Mouse (Mus musculus) heart, embryonic 10.5 days (tissue): ENCODE data around the gene Gm12845. TPM values are rescaled to one million over a fixed set of nuclear protein-coding genes. Genes with fewer than 3 reads are reported as not detected.

ENCODE experiments used
- DNase-seq: peaks from one replicate; pipeline ENCODE4 v3.0.0-alpha.2; 2017; ENCODE audit warnings: low spot score
- H3K27ac ChIP-seq: fragments of 300-500 bp; sonication (generic); 2 replicates; pipeline ENCODE4 v1.5.1; 2016; ENCODE audit warnings: mild to moderate bottlenecking
- H3K27me3 ChIP-seq: fragments of 300-500 bp; sonication (generic); 2 replicates; pipeline ENCODE4 v1.6.1; 2016; ENCODE audit warnings: mild to moderate bottlenecking; ENCODE audit not compliant: poor library complexity, insufficient read depth, severe bottlenecking
- H3K36me3 ChIP-seq: fragments of 300-500 bp; sonication (generic); 2 replicates; pipeline ENCODE4 v1.6.1; 2016; ENCODE audit warnings: mild to moderate bottlenecking, moderate library complexity
- H3K4me1 ChIP-seq: fragments of 300-500 bp; sonication (generic); 2 replicates; pipeline ENCODE4 v1.6.1; 2016; ENCODE audit warnings: mild to moderate bottlenecking
- H3K4me3 ChIP-seq: fragments of 300-500 bp; sonication (generic); 2 replicates; pipeline ENCODE4 v1.5.1; 2016; ENCODE audit warnings: mild to moderate bottlenecking, moderate library complexity
- H3K9me3 ChIP-seq: fragments of 300-500 bp; sonication (generic); 2 replicates; pipeline ENCODE4 v1.6.1; 2016; ENCODE audit warnings: mild to moderate bottlenecking, moderate library complexity
- WGBS: fragments of 180-500 bp; shearing (Covaris S2); methylation state at CpG from one replicate; pipeline ENCODE4 v1.1.7; 2016; 5-methylcytosine and 5-hydroxymethylcytosine counted together
- polyA plus RNA-seq: library from polyadenylated mRNA; unstranded; fragments of >200 nt; fragmentation: Nextera tagmentation; extraction: Ambion mirVana; gene quantifications from 2 replicates; pipeline ENCODE4 v1.2.1, GENCODE M21; 2016

Gene Gm12845
- not detected in 2 replicates for polyA plus RNA-seq

DNA sequence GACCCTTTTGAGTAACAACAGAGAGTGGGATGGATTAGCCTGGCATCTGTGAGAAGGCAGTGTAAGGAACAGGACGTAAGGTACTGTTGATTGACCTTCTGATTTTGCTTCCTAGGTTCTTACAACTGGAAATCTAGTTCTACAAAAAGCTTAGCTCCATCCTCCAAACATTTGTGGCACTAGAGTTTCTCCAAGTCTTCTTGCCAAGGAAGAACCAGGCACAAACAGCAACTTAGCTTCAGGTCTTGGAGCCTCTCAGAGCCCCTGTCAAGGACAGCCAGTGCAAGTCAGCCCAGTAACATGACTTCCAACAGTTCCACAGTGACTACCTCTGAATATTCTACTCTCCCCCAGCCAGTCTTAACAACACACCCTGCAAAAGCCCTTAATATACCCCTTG lies at the start of gene Gm12845:
Gene Gm12845, plus strand, starts transcription at position 301 of the 400 bp plus-strand sequence.
- Histone ChIP-seq H3K4me1 (no peaks in the 10 kb centered on the region), H3K27ac (no peak within 1 kb of the TSS), H3K9me3 (no peaks in the 10 kb centered on the region), H3K36me3 (no peaks in the 10 kb centered on the region), H3K4me3 (no peak within 1 kb of the TSS), H3K27me3 (0 out of 2 replicates have a peak, but pooled peaks cover 10% of the 10 kb centered on the region)
- WGBS = 82% methylated on average over 1 of the region's 1 CpGs
- DNase-seq = peak; percentile 69

DNA sequence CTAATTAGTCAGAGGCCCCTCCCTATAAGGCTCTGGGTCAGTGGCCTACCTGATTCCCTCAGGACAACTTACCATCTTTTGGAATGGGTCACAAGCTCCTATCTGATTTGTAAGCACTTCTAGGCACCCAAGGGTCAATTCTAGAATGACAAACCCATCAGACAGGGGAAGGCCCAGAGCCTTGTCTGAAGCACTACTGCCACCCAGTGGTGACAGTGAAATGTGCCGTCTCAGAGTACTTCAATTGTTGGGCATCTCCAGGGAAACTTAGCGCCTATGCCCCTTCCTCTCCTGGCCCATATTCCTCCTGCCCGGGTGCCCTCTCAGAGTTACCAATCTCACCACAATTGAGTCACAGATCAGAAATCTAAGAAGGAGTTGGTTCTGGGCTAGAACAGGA lies 47.3 kb upstream of the Gm12845 start:
- Histone ChIP-seq H3K9me3 (no peaks in the 10 kb centered on the region), H3K4me3 (no peak overlapping the region), H3K27ac (no peak overlapping the region), H3K27me3 (no peaks in the 10 kb centered on the region), H3K36me3 (peaks cover 81% of the 10 kb centered on the region), H3K4me1 (peaks cover 13% of the 10 kb centered on the region; the same call in 1 of the 2 replicates)
- 26% methylated on average over 3 of the region's 3 CpGs for WGBS
- no peak for DNase-seq

DNA sequence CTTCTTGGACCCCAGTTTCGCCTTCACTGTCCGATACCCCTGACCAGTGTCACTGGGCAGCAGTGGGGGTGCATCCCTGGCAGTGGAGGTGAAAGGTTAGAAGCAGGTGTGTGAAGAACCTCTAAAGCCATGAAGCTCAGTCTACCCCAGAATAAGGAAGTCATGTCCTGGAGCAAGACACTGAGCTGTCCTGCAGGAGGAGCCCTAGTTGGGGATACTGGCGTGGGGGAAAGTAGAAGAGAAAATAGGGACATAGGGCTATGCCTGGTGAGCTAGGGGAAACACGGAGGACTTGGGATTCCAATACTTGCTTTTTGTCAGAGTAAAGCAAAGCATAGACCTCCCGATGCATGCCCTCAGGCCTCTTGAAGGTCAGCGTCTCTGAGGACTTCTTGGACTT lies 43.2 kb upstream of the Gm12845 start:
- Histone ChIP-seq H3K27ac (no peak overlapping the region), H3K4me1 (peaks cover 18% of the 10 kb centered on the region), H3K36me3 (peaks cover 45% of the 10 kb centered on the region), H3K4me3 (peak overlapping the region; percentile 93; the same call in 1 of the 2 replicates), H3K9me3 (no peaks in the 10 kb centered on the region), H3K27me3 (no peaks in the 10 kb centered on the region)
- DNase-seq = no peak
- WGBS = 79% methylated on average over 6 of the region's 6 CpGs

- Histone ChIP-seq H3K27ac (peak within 1 kb of the TSS; percentile 94), H3K4me3 (peak within 1 kb of the TSS; percentile 93), H3K36me3 (peaks cover 38% of the 10 kb centered on the region), H3K9me3 (no peaks in the 10 kb centered on the region), H3K27me3 (no peaks in the 10 kb centered on the region), H3K4me1 (peaks cover 18% of the 10 kb centered on the region)
- peak; percentile 92 for DNase-seq
- under 1% methylated on average over 33 of the region's 33 CpGs for WGBS
Observed at GRCm38 (mm10) chr4:117681931-117682461, 42.2 kb upstream of the Gm12845 start, which contains the start of gene Dmap1. Gene Dmap1, minus strand, starts transcription at chr4:117682273.

GRCm38 (mm10) chr4:117682463-117682862 lies 41.7 kb upstream of the Gm12845 start:
- peak overlapping the region; percentile 94 for H3K27ac ChIP-seq
- H3K36me3 ChIP-seq = peaks cover 35% of the 10 kb centered on the region
- peaks cover 18% of the 10 kb centered on the region for H3K4me1 ChIP-seq
- no peaks in the 10 kb centered on the region for H3K27me3 ChIP-seq
- DNase-seq = no peak
- H3K9me3 ChIP-seq = no peaks in the 10 kb centered on the region
- H3K4me3 ChIP-seq = peak overlapping the region; percentile 93

GRCm38 (mm10) chr4:117683048-117683768 lies 41.0 kb upstream of the Gm12845 start:
- no peak for DNase-seq
- H3K36me3 ChIP-seq = peaks cover 28% of the 10 kb centered on the region
- 0 out of 2 replicates have a peak overlapping the region, but pooled peaks have one; percentile 93 for H3K4me3 ChIP-seq
- peaks cover 18% of the 10 kb centered on the region for H3K4me1 ChIP-seq
- WGBS = 70% methylated on average over 6 of the region's 6 CpGs
- no peaks in the 10 kb centered on the region for H3K9me3 ChIP-seq
- H3K27ac ChIP-seq = 0 out of 2 replicates have a peak overlapping the region, but pooled peaks have one; percentile 94
- no peaks in the 10 kb centered on the region for H3K27me3 ChIP-seq

- WGBS = 83% methylated on average over 4 of the region's 4 CpGs
- no peak for DNase-seq
- Histone ChIP-seq H3K9me3 (no peaks in the 10 kb centered on the region), H3K27ac (no peak overlapping the region), H3K4me1 (peaks cover 13% of the 10 kb centered on the region), H3K27me3 (no peaks in the 10 kb centered on the region), H3K36me3 (no peaks in the 10 kb centered on the region), H3K4me3 (no peak overlapping the region)
Observed at GRCm38 (mm10) chr4:117686354-117686753, 37.9 kb upstream of the Gm12845 start.

DNA sequence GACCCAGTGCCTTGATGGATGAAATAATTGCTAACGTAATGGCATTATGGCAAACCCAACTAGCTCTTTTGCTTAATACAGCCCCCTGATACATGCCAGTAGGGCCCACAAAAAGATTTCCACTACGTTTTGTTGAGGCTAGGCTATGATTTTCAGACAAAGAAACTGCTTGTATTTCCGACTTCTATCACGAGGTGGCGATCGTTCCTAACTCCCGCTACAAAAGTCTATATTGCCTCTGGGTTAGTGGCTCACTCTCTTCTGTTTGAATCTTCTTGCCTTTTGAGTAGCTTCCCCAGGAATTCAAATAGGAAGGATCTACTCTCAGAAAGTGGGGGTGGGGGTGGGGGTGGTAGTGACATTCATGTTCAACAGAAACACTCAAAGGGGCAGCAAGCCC lies 18.9 kb upstream of the Gm12845 start:
- no peak for DNase-seq
- Histone ChIP-seq H3K9me3 (no peaks in the 10 kb centered on the region), H3K4me3 (no peak overlapping the region), H3K27ac (no peak overlapping the region), H3K36me3 (no peaks in the 10 kb centered on the region), H3K27me3 (no peaks in the 10 kb centered on the region), H3K4me1 (no peaks in the 10 kb centered on the region)
- 5% methylated on average over 7 of the region's 7 CpGs for WGBS

DNA sequence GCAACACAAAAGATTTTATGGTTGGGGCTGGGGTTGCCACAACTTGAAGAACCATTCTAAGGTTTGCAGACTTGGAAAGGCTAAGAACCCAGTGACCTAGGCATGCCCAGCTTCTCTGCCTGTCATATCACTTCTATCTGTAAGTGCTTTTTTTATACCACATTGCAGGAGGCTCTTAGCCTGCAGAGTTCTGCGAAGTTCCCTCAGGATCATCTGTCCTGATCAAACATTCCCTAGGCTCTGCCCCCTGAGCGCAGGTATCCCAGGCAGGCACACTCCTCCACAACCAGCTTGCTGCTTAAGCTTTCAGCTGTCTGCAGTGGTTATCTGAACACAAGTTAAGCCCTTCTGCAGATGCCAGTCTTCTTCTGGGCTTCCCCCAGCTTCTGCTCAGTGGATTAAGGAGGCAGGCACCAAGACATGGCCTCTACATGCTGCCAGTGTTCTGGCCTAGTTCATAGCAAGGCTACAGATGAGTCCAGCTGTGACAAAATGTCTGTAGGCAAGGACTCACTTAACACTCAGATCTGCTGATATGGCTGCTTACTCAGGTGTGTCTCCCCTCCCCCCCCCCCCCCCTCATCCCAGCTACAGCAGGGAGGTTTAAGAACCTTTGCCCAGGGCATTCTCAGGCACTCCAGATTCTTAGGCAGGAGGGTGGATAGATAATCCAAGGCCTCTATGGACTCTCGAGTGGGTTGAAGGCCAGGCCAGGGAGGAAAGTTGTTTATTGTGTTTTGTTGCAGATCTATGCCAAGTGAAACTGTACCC lies 15.2 kb upstream of the Gm12845 start:
- Histone ChIP-seq H3K4me3 (no peak overlapping the region), H3K9me3 (no peaks in the 10 kb centered on the region), H3K36me3 (no peaks in the 10 kb centered on the region), H3K4me1 (no peaks in the 10 kb centered on the region), H3K27me3 (no peaks in the 10 kb centered on the region), H3K27ac (no peak overlapping the region)
- no peak for DNase-seq
- 60% methylated on average over 3 of the region's 3 CpGs for WGBS

- no peaks in the 10 kb centered on the region for H3K36me3 ChIP-seq
- H3K9me3 ChIP-seq = no peaks in the 10 kb centered on the region
- H3K4me1 ChIP-seq = no peaks in the 10 kb centered on the region
- no peak overlapping the region for H3K4me3 ChIP-seq
- no peak for DNase-seq
- no peaks in the 10 kb centered on the region for H3K27me3 ChIP-seq
- no peak overlapping the region for H3K27ac ChIP-seq
- WGBS = 65% methylated on average over 3 of the region's 3 CpGs
Observed at GRCm38 (mm10) chr4:117712314-117712713, 11.9 kb upstream of the Gm12845 start.

GRCm38 (mm10) chr4:117713303-117714098 lies 10.7 kb upstream of the Gm12845 start:
- Histone ChIP-seq H3K36me3 (no peaks in the 10 kb centered on the region), H3K27ac (no peak overlapping the region), H3K4me3 (no peak overlapping the region), H3K4me1 (no peaks in the 10 kb centered on the region), H3K9me3 (no peaks in the 10 kb centered on the region), H3K27me3 (no peaks in the 10 kb centered on the region)
- 53% methylated on average over 6 of the region's 6 CpGs for WGBS
- DNase-seq = no peak

DNA sequence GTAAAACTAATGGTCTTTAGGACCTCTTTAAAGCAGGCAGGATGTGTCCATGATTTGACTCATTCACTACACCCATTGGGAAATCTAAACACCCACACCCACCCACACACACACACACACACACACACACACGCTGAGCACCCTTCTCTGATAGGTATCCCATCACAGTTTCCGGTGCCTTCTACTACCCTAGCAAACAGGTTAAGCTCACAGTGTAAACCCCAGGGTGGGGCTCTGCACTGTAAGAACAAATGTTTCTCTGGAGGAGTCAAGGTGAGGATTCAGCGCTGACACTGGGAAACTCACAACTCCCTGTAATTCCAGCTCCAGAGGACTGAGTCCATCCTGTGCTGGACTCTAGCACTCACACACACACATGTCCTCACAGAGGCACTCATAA lies 7.7 kb downstream of the Gm12845 start:
- no peak for DNase-seq
- Histone ChIP-seq H3K36me3 (no peaks in the 10 kb centered on the region), H3K27me3 (0 out of 2 replicates have a peak, but pooled peaks cover 8% of the 10 kb centered on the region), H3K27ac (no peak overlapping the region), H3K4me3 (no peak overlapping the region), H3K4me1 (no peaks in the 10 kb centered on the region), H3K9me3 (no peaks in the 10 kb centered on the region)
- WGBS = 81% methylated on average over 3 of the region's 3 CpGs
